In genomic region chr1:156453876-156454275, GRCm38 (mm10) we compare ENCODE assay signal across 26 mouse cellular contexts. TPM values are rescaled to one million over a fixed set of nuclear protein-coding genes. Genes with fewer than 3 reads are reported as not detected.
DNase-seq lines count a peak whose midpoint lies in the region; ATAC-seq and TF ChIP-seq lines count a peak whose summit lies in the region.
"Had no signal": no experiment of that assay in that cellular context is flagged by ENCODE, and none has a peak within 500 bp of the region (broad histone marks: within the 10 kb centered on the region; RNA-seq: fewer than 3 reads in every experiment).

No protein-coding gene starts in this region.

- peak; percentile 17 for DNase-seq in adrenal gland, adult 2 months
- DNase-seq in adrenal gland, adult 18-20 months (ENCODE audit: low spot score in 2 of 2): no peak
- no peak for DNase-seq in heart, adult 8-10 months (ENCODE audit: low spot score)
- no peak for DNase-seq in midbrain, embryonic 11.5 days (ENCODE audit: low spot score, missing footprints)
- DNase-seq: adrenal gland, postnatal 14 days; cerebellum, adult 11 months; cerebellum, adult 2 months; cerebellum, adult 9-11 months; cerebellum, postnatal 25 days; gastrocnemius, postnatal 25 days; heart, postnatal 14 days; heart, postnatal 4 days; kidney, adult 2 months had no signal

- peaks cover 22% of the 10 kb centered on the region for H3K4me1 ChIP-seq in heart, embryonic 13.5 days
- H3K4me1 ChIP-seq in embryonic fibroblast, embryonic 13.5 days (ENCODE audit: control insufficient read depth, insufficient read depth, low read length): peaks cover 8% of the 10 kb centered on the region
- H3K4me1 ChIP-seq in midbrain, embryonic 11.5 days (ENCODE audit: control insufficient read depth, insufficient read depth, low read length): 0 out of 2 replicates have a peak, but pooled peaks cover 2% of the 10 kb centered on the region
- H3K4me1 ChIP-seq: embryonic facial prominence, embryonic 12.5 days; embryonic facial prominence, embryonic 15.5 days; hindbrain, embryonic 12.5 days; hindbrain, embryonic 15.5 days had no signal

- no peak overlapping the region for H3K9ac ChIP-seq in heart, embryonic 13.5 days
- no peak overlapping the region for H3K9ac ChIP-seq in midbrain, embryonic 11.5 days (ENCODE audit: low read length)
- H3K9ac ChIP-seq: embryonic facial prominence, embryonic 12.5 days; embryonic facial prominence, embryonic 15.5 days; forebrain, embryonic 12.5 days; forebrain, embryonic 15.5 days; hindbrain, embryonic 12.5 days; hindbrain, embryonic 15.5 days had no signal

- no peak overlapping the region for H3K4me3 ChIP-seq in heart, embryonic 13.5 days
- no peak overlapping the region for H3K4me3 ChIP-seq in embryonic fibroblast, embryonic 13.5 days (ENCODE audit: insufficient read depth, low read length)
- no peak overlapping the region for H3K4me3 ChIP-seq in midbrain, embryonic 11.5 days (ENCODE audit: low read depth, low read length)
- H3K4me3 ChIP-seq: embryonic facial prominence, embryonic 12.5 days; embryonic facial prominence, embryonic 15.5 days; erythroblast, embryonic 14.5 days; forebrain, embryonic 12.5 days; forebrain, embryonic 15.5 days; hindbrain, embryonic 12.5 days; hindbrain, embryonic 15.5 days had no signal

- no peak for TF ChIP-seq CTCF in embryonic fibroblast, embryonic 13.5 days (IDR thresholded peaks at IDR 0.05; ENCODE audit: borderline replicate concordance, insufficient read depth, low read length)

- H3K27me3 ChIP-seq in heart, embryonic 13.5 days (replicated peaks): no peaks in the 10 kb centered on the region
- no peaks in the 10 kb centered on the region for H3K27me3 ChIP-seq in midbrain, embryonic 11.5 days (ENCODE audit: control insufficient read depth, insufficient read depth, low read length)
- H3K27me3 ChIP-seq: embryonic facial prominence, embryonic 12.5 days; embryonic facial prominence, embryonic 15.5 days; forebrain, embryonic 12.5 days; forebrain, embryonic 15.5 days; hindbrain, embryonic 12.5 days; hindbrain, embryonic 15.5 days had no signal

- no peak for TF ChIP-seq POLR2A in embryonic fibroblast, embryonic 13.5 days (IDR thresholded peaks at IDR 0.05; ENCODE audit: low read depth, low read length)

- 63% methylated on average over 10 of the region's 10 CpGs for WGBS in heart, embryonic 13.5 days
- 85% methylated on average over 10 of the region's 10 CpGs for WGBS in midbrain, embryonic 11.5 days

- H3K9me3 ChIP-seq in heart, embryonic 13.5 days: no peaks in the 10 kb centered on the region
- H3K9me3 ChIP-seq in midbrain, embryonic 11.5 days (ENCODE audit: control insufficient read depth, low read length): no peaks in the 10 kb centered on the region
- H3K9me3 ChIP-seq: embryonic facial prominence, embryonic 12.5 days; embryonic facial prominence, embryonic 15.5 days; forebrain, embryonic 12.5 days; forebrain, embryonic 15.5 days; hindbrain, embryonic 12.5 days; hindbrain, embryonic 15.5 days had no signal

- H3K36me3 ChIP-seq in heart, embryonic 13.5 days: peaks cover 31% of the 10 kb centered on the region
- no peaks in the 10 kb centered on the region for H3K36me3 ChIP-seq in midbrain, embryonic 11.5 days (ENCODE audit: control insufficient read depth, insufficient read depth, low read length)
- H3K36me3 ChIP-seq: embryonic facial prominence, embryonic 15.5 days; forebrain, embryonic 12.5 days; hindbrain, embryonic 12.5 days; hindbrain, embryonic 15.5 days had no signal

- ATAC-seq in heart, embryonic 13.5 days (ENCODE audit: extremely low read depth, insufficient number of reproducible peaks, low FRiP score, low TSS enrichment): no peak
- no peak for ATAC-seq in midbrain, embryonic 11.5 days (ENCODE audit: low FRiP score)
- ATAC-seq: activated CD4-positive, CD25-positive, alpha-beta regulatory T cell, adult 4 months; forebrain, embryonic 15.5 days had no signal

- peak overlapping the region; percentile 39; the same call in 1 of the 2 replicates for H3K27ac ChIP-seq in heart, embryonic 13.5 days (replicated peaks)
- peak overlapping the region; percentile 8; the same call in 1 of the 2 replicates for H3K27ac ChIP-seq in embryonic fibroblast, embryonic 13.5 days (ENCODE audit: insufficient read depth, low read length)
- no peak overlapping the region for H3K27ac ChIP-seq in midbrain, embryonic 11.5 days (ENCODE audit: low read depth, low read length)
- H3K27ac ChIP-seq: embryonic facial prominence, embryonic 12.5 days; embryonic facial prominence, embryonic 15.5 days; forebrain, embryonic 12.5 days; forebrain, embryonic 15.5 days; hindbrain, embryonic 12.5 days; hindbrain, embryonic 15.5 days had no signal

- H3K4me2 ChIP-seq in heart, embryonic 13.5 days: no peak overlapping the region
- H3K4me2 ChIP-seq in midbrain, embryonic 11.5 days: no peak overlapping the region
- H3K4me2 ChIP-seq: embryonic facial prominence, embryonic 12.5 days; embryonic facial prominence, embryonic 15.5 days; forebrain, embryonic 12.5 days; forebrain, embryonic 15.5 days; heart, embryonic 11.5 days; hindbrain, embryonic 12.5 days; hindbrain, embryonic 15.5 days had no signal

RNA-seq across cellular contexts. Expression of gene Soat1, which starts 20.3 kb away (rescaled TPM):
- total RNA-seq in adrenal gland, adult 2 months (2021): 1,000 to 10,000 TPM; 1,258 to 1,398 TPM
- 116 and 185 TPM in 2 replicates for polyA plus RNA-seq in adrenal gland, adult 2 months (2012; rRNA removed)
- 1,000 to 10,000 TPM; 1,467 to 1,486 TPM for total RNA-seq in adrenal gland, adult 18-20 months (2021)
- polyA plus RNA-seq in heart, embryonic 13.5 days (2015; fragmentation: Nextera tagmentation; extraction: Ambion mirVana): 33.1 and 36.3 TPM in 2 replicates
- 1 to 10 TPM; 4.7 to 7.6 (median 6.2) TPM for total RNA-seq in heart, adult 8-10 months (2022)
- polyA plus RNA-seq in embryonic fibroblast, embryonic 13.5 days (2011; ENCODE audit: insufficient read length, low read depth, missing spikeins): 100 and 151 TPM in 2 replicates
- 21.4 and 23.6 TPM in 2 replicates for polyA plus RNA-seq in midbrain, embryonic 11.5 days (2014; fragmentation: Nextera tagmentation; extraction: Ambion mirVana)

RNA-seq across cellular contexts. Expression of gene Axdnd1, which starts 32.9 kb away (rescaled TPM):
- total RNA-seq in adrenal gland, adult 2 months (2021): 1 to 10 TPM; 1.7 to 9.1 TPM
- polyA plus RNA-seq in adrenal gland, adult 2 months (2012; rRNA removed): 0.11 TPM in 1 of 2 replicates, not detected in the other
- 1 to 10 TPM; 5.3 to 8.7 TPM for total RNA-seq in adrenal gland, adult 18-20 months (2021)
- 0.09 and 0.27 TPM in 2 replicates for polyA plus RNA-seq in heart, embryonic 13.5 days (2015; fragmentation: Nextera tagmentation; extraction: Ambion mirVana)
- total RNA-seq in heart, adult 8-10 months (2022): not detected
- 0.60 and 0.76 TPM in 2 replicates for polyA plus RNA-seq in embryonic fibroblast, embryonic 13.5 days (2011; ENCODE audit: insufficient read length, low read depth, missing spikeins)
- 0.30 TPM in 1 of 2 replicates, not detected in the other for polyA plus RNA-seq in midbrain, embryonic 11.5 days (2014; fragmentation: Nextera tagmentation; extraction: Ambion mirVana)
- total RNA-seq: gastrocnemius, adult 8-10 months; gastrocnemius, postnatal 25 days had no signal
- polyA plus RNA-seq: activated CD4-positive, CD25-positive, alpha-beta regulatory T cell, adult 4 months; embryonic facial prominence, embryonic 15.5 days; erythroblast, embryonic 14.5 days; intestine, postnatal 0 days; kidney, adult 2 months had no signal
